Mouse (Mus musculus) embryonic facial prominence, embryonic 10.5 days (tissue): ENCODE data around the gene Ccdc167. TPM values are rescaled to one million over a fixed set of nuclear protein-coding genes. Genes with fewer than 3 reads are reported as not detected.

Experiments
- DNase-seq: peaks from one replicate; pipeline ENCODE4 v3.0.0-alpha.2; 2017; ENCODE audit warnings: low spot score
- H3K27ac ChIP-seq: fragments of 300-500 bp; sonication (generic); replicated peaks from 2 replicates; pipeline ENCODE4 v1.5.1; 2016; ENCODE audit warnings: mild to moderate bottlenecking
- H3K27me3 ChIP-seq: fragments of 300-500 bp; sonication (generic); replicated peaks from 2 replicates; pipeline ENCODE4 v1.6.1; 2016; ENCODE audit warnings: low read depth, mild to moderate bottlenecking; ENCODE audit not compliant: poor library complexity, severe bottlenecking
- H3K36me3 ChIP-seq: fragments of 300-500 bp; sonication (generic); replicated peaks from 2 replicates; pipeline ENCODE4 v1.6.1; 2016; ENCODE audit warnings: mild to moderate bottlenecking, moderate library complexity
- H3K4me1 ChIP-seq: fragments of 300-500 bp; sonication (generic); 2 replicates; pipeline ENCODE4 v1.6.1; 2016
- H3K4me3 ChIP-seq: fragments of 300-500 bp; sonication (generic); 2 replicates; pipeline ENCODE4 v1.5.1; 2016; ENCODE audit warnings: mild to moderate bottlenecking, moderate library complexity
- H3K9me3 ChIP-seq: fragments of 300-500 bp; sonication (generic); 2 replicates; pipeline ENCODE4 v1.6.1; 2016; ENCODE audit warnings: mild to moderate bottlenecking
- WGBS: fragments of 180-500 bp; shearing (Covaris S2); methylation state at CpG from one replicate; pipeline ENCODE4 v1.1.7; 2016; 5-methylcytosine and 5-hydroxymethylcytosine counted together
- polyA plus RNA-seq: library from polyadenylated mRNA; unstranded; fragments of >200 nt; fragmentation: Nextera tagmentation; extraction: Ambion mirVana; gene quantifications from 2 replicates; pipeline ENCODE4 v1.2.1, GENCODE M21; 2016

The Ccdc167 gene
- 16.5 and 18.1 TPM in 2 replicates for polyA plus RNA-seq

- H3K4me3 ChIP-seq = peak within 1 kb of the TSS; percentile 67
Observed at GRCm38 (mm10) chr17:29716732-29717445, at the start of gene Ccdc167. Gene Ccdc167 (minus strand): TSS chr17:29717044.

GRCm38 (mm10) chr17:29765380-29765779, 48.5 kb upstream of the Ccdc167 start:
- no peak for DNase-seq
- Histone ChIP-seq H3K9me3 (no peaks in the 10 kb centered on the region), H3K4me1 (peaks cover 15% of the 10 kb centered on the region), H3K27ac (no peak overlapping the region), H3K27me3 (no peaks in the 10 kb centered on the region), H3K4me3 (no peak overlapping the region), H3K36me3 (no peaks in the 10 kb centered on the region)
- WGBS = 82% methylated on average over 9 of the region's 9 CpGs

More at GRCm38 (mm10) chr17:29716732-29717445, at the start of gene Ccdc167:
- Histone ChIP-seq H3K27me3 (0 out of 2 replicates have a peak, but pooled peaks cover 6% of the 10 kb centered on the region), H3K36me3 (peaks cover 13% of the 10 kb centered on the region), H3K9me3 (0 out of 2 replicates have a peak, but pooled peaks cover 2% of the 10 kb centered on the region), H3K27ac (peak within 1 kb of the TSS; percentile 90), H3K4me1 (peaks cover 26% of the 10 kb centered on the region)
- whole genome bisulfite sequencing = 6% methylated on average over 41 of the region's 41 CpGs
- peak; percentile 98 for DNase-seq

GRCm38 (mm10) chr17:29762551-29762950, 45.7 kb upstream of the Ccdc167 start:
- Histone ChIP-seq H3K27ac (no peak overlapping the region), H3K27me3 (no peaks in the 10 kb centered on the region), H3K4me3 (no peak overlapping the region), H3K36me3 (no peaks in the 10 kb centered on the region), H3K9me3 (no peaks in the 10 kb centered on the region), H3K4me1 (peaks cover 10% of the 10 kb centered on the region)
- peak; percentile 65 for DNase-seq
- WGBS = 70% methylated on average over 8 of the region's 8 CpGs

- Histone ChIP-seq H3K36me3 (no peaks in the 10 kb centered on the region), H3K4me3 (no peak overlapping the region), H3K9me3 (no peaks in the 10 kb centered on the region), H3K27me3 (no peaks in the 10 kb centered on the region), H3K27ac (no peak overlapping the region), H3K4me1 (peaks cover 4% of the 10 kb centered on the region)
- no peak for DNase-seq
- 73% methylated on average over 9 of the region's 9 CpGs for WGBS
Observed at GRCm38 (mm10) chr17:29761938-29762337, 45.1 kb upstream of the Ccdc167 start.

- no peaks in the 10 kb centered on the region for H3K27me3 ChIP-seq
- H3K36me3 ChIP-seq = no peaks in the 10 kb centered on the region
- H3K27ac ChIP-seq = no peak overlapping the region
- H3K4me1 ChIP-seq = no peaks in the 10 kb centered on the region
- WGBS = 84% methylated on average over 21 of the region's 21 CpGs
- H3K4me3 ChIP-seq = no peak overlapping the region
- DNase-seq = no peak
- H3K9me3 ChIP-seq = no peaks in the 10 kb centered on the region
Observed at GRCm38 (mm10) chr17:29760404-29761375, 43.8 kb upstream of the Ccdc167 start.

- no peaks in the 10 kb centered on the region for H3K27me3 ChIP-seq
- no peaks in the 10 kb centered on the region for H3K9me3 ChIP-seq
- H3K4me3 ChIP-seq = no peak overlapping the region
- H3K36me3 ChIP-seq = no peaks in the 10 kb centered on the region
- no peak overlapping the region for H3K27ac ChIP-seq
- peaks cover 2% of the 10 kb centered on the region for H3K4me1 ChIP-seq
- WGBS = 85% methylated on average over 19 of the region's 19 CpGs
- DNase-seq = no peak
Observed at GRCm38 (mm10) chr17:29759963-29760362, 43.1 kb upstream of the Ccdc167 start.

GRCm38 (mm10) chr17:29756381-29756780, 39.5 kb upstream of the Ccdc167 start:
- Histone ChIP-seq H3K36me3 (no peaks in the 10 kb centered on the region), H3K27me3 (no peaks in the 10 kb centered on the region), H3K27ac (no peak overlapping the region), H3K9me3 (no peaks in the 10 kb centered on the region), H3K4me1 (peaks cover 9% of the 10 kb centered on the region), H3K4me3 (no peak overlapping the region)
- no peak for DNase-seq
- 91% methylated on average over 10 of the region's 10 CpGs for WGBS

- 45% methylated on average over 4 of the region's 4 CpGs for WGBS
- no peaks in the 10 kb centered on the region for H3K36me3 ChIP-seq
- H3K9me3 ChIP-seq = no peaks in the 10 kb centered on the region
- no peak overlapping the region for H3K4me3 ChIP-seq
- H3K27ac ChIP-seq = no peak overlapping the region; the same call in 1 of the 2 replicates
- no peak for DNase-seq
- peaks cover 23% of the 10 kb centered on the region for H3K4me1 ChIP-seq
- peaks cover 12% of the 10 kb centered on the region for H3K27me3 ChIP-seq
Observed at GRCm38 (mm10) chr17:29754510-29754909, 37.7 kb upstream of the Ccdc167 start.

- H3K27me3 ChIP-seq = peaks cover 49% of the 10 kb centered on the region
- 0 out of 2 replicates have a peak overlapping the region, but pooled peaks have one; percentile 11 for H3K4me3 ChIP-seq
- H3K36me3 ChIP-seq = no peaks in the 10 kb centered on the region
- no peaks in the 10 kb centered on the region for H3K9me3 ChIP-seq
- peaks cover 47% of the 10 kb centered on the region for H3K4me1 ChIP-seq
- 0 out of 2 replicates have a peak overlapping the region, but pooled peaks have one; percentile 35 for H3K27ac ChIP-seq
- WGBS = 60% methylated on average over 6 of the region's 6 CpGs
- DNase-seq = no peak
Observed at GRCm38 (mm10) chr17:29747466-29747865, 30.6 kb upstream of the Ccdc167 start.

- no peak for DNase-seq
- no peak overlapping the region for H3K27ac ChIP-seq
- 71% methylated on average over 22 of the region's 22 CpGs for WGBS
Observed at GRCm38 (mm10) chr17:29737849-29738804, 21.3 kb upstream of the Ccdc167 start.

GRCm38 (mm10) chr17:29736448-29737014, 19.7 kb upstream of the Ccdc167 start:
- DNase-seq = no peak

More at GRCm38 (mm10) chr17:29737849-29738804, 21.3 kb upstream of the Ccdc167 start:
- no peaks in the 10 kb centered on the region for H3K9me3 ChIP-seq
- H3K36me3 ChIP-seq = no peaks in the 10 kb centered on the region
- peaks cover 7% of the 10 kb centered on the region; the same call in 1 of the 2 replicates for H3K27me3 ChIP-seq
- H3K4me3 ChIP-seq = no peak overlapping the region
- H3K4me1 ChIP-seq = peaks cover 25% of the 10 kb centered on the region

More at GRCm38 (mm10) chr17:29736448-29737014, 19.7 kb upstream of the Ccdc167 start:
- H3K27me3 ChIP-seq = no peaks in the 10 kb centered on the region
- 35% methylated on average over 15 of the region's 15 CpGs for WGBS
- no peaks in the 10 kb centered on the region for H3K36me3 ChIP-seq
- 0 out of 2 replicates have a peak, but pooled peaks cover 2% of the 10 kb centered on the region for H3K9me3 ChIP-seq
- no peak overlapping the region for H3K4me3 ChIP-seq
- H3K27ac ChIP-seq = peak overlapping the region; percentile 40
- H3K4me1 ChIP-seq = peaks cover 28% of the 10 kb centered on the region
